Mouse (Mus musculus) cerebellum, adult 2 months (tissue): ENCODE data around the gene Nudt13. TPM values are rescaled to one million over a fixed set of nuclear protein-coding genes. Genes with fewer than 3 reads are reported as not detected.
A peak's percentile ranks its signal among the peaks of the same experiment; 100 is the strongest.

Experiments used
- DNase-seq, 2 experiments: peaks; one replicate each; pipeline ENCODE4 v3.0.0; 2021
- H3K27ac ChIP-seq: fragments of 200-500 bp; 2 replicates; pipeline ENCODE4 v1.5.1; 2012; ENCODE audit warnings: low read length, control low read depth, inconsistent platforms; ENCODE audit not compliant: insufficient read depth
- H3K27me3 ChIP-seq: fragments of 200-500 bp; 2 replicates; pipeline ENCODE4 v1.6.1; 2012; ENCODE audit warnings: inconsistent platforms, mild to moderate bottlenecking, low read length, moderate library complexity; ENCODE audit not compliant: control insufficient read depth, insufficient read depth
- H3K4me1 ChIP-seq: fragments of 200-500 bp; 2 replicates; pipeline ENCODE4 v1.6.1; 2011; ENCODE audit warnings: low read length; ENCODE audit not compliant: control insufficient read depth, insufficient read depth
- H3K4me3 ChIP-seq: fragments of 200-500 bp; replicated peaks from 2 replicates; pipeline ENCODE3; 2011; ENCODE audit warnings: mild to moderate bottlenecking, low read depth, low read length, control low read depth; ENCODE audit not compliant: insufficient read depth
- CTCF ChIP-seq: fragments of 200-500 bp; IDR thresholded peaks from 2 replicates; pipeline ENCODE4 v1.5.1; 2011; ENCODE audit warnings: low read depth, mild to moderate bottlenecking, control low read depth, low read length, moderate library complexity, borderline replicate concordance; ENCODE audit not compliant: insufficient read depth
- POLR2A ChIP-seq: fragments of 200-500 bp; IDR thresholded peaks from 2 replicates; pipeline ENCODE4 v1.6.1; 2011; ENCODE audit warnings: low read length, control low read depth, borderline replicate concordance; ENCODE audit not compliant: insufficient read depth
- WGBS: fragments of 180-500 bp; shearing (Covaris S2); methylation state at CpG from one replicate; pipeline ENCODE4 v1.1.7; 2018; 5-methylcytosine and 5-hydroxymethylcytosine counted together
- polyA plus RNA-seq: library from polyadenylated mRNA; depleted of rRNA; stranded (reverse); fragments of >200 nt; gene quantifications from 2 replicates; pipeline ENCODE4 v1.2.3, GENCODE M21; 2012; rRNA removed

Nudt13 gene
- polyA plus RNA-seq, result 27.1 and 27.6 TPM in 2 replicates

- 22% methylated on average over 14 of the region's 14 CpGs for WGBS
- H3K27me3 ChIP-seq, result no peaks in the 10 kb centered on the region
- no peaks in the 10 kb centered on the region for H3K4me1 ChIP-seq
- H3K27ac ChIP-seq, result no peak within 1 kb of the TSS
- DNase-seq, result peak; percentile 84 to 93
- peak within 1 kb of the TSS; percentile 72 for H3K4me3 ChIP-seq
- TF ChIP-seq POLR2A, result peak; percentile 49; the same call in 1 of the 2 replicates
- no peak for TF ChIP-seq CTCF
Measured at GRCm38 (mm10) chr14:20294117-20294892, at the start of gene Nudt13. Gene Nudt13 (plus strand): TSS chr14:20294697.

- Histone ChIP-seq H3K4me3 (no peak overlapping the region), H3K27me3 (no peaks in the 10 kb centered on the region), H3K4me1 (no peaks in the 10 kb centered on the region), H3K27ac (no peak overlapping the region)
- 43% methylated on average over 2 of the region's 2 CpGs for WGBS
- TF ChIP-seq CTCF, result no peak
- no peak for TF ChIP-seq POLR2A
- no peak for DNase-seq
Measured at GRCm38 (mm10) chr14:20245318-20245717, 49.2 kb upstream of the Nudt13 start.

- Histone ChIP-seq H3K4me1 (no peaks in the 10 kb centered on the region), H3K27me3 (no peaks in the 10 kb centered on the region), H3K27ac (no peak overlapping the region), H3K4me3 (no peak overlapping the region)
- no peak for DNase-seq
- TF ChIP-seq POLR2A (no peak), CTCF (no peak)
- WGBS, result 74% methylated on average over 5 of the region's 5 CpGs
Measured at GRCm38 (mm10) chr14:20245861-20246260, 48.6 kb upstream of the Nudt13 start.

- TF ChIP-seq POLR2A (no peak), CTCF (no peak)
Measured at GRCm38 (mm10) chr14:20246811-20247266, 47.7 kb upstream of the Nudt13 start.

GRCm38 (mm10) chr14:20248001-20248400 is 46.5 kb upstream of the Nudt13 start:
- Histone ChIP-seq H3K4me1 (no peaks in the 10 kb centered on the region; the same call in 1 of the 2 replicates), H3K27ac (no peak overlapping the region), H3K27me3 (no peaks in the 10 kb centered on the region), H3K4me3 (no peak overlapping the region)
- 97% methylated on average over 3 of the region's 3 CpGs for WGBS
- TF ChIP-seq POLR2A, result no peak
- TF ChIP-seq CTCF, result no peak
- DNase-seq, result no peak

More at GRCm38 (mm10) chr14:20246811-20247266, 47.7 kb upstream of the Nudt13 start:
- Histone ChIP-seq H3K4me1 (no peaks in the 10 kb centered on the region; the same call in 1 of the 2 replicates), H3K4me3 (no peak overlapping the region), H3K27me3 (no peaks in the 10 kb centered on the region), H3K27ac (no peak overlapping the region)
- WGBS, result 66% methylated on average over 11 of the region's 11 CpGs
- no peak for DNase-seq

GRCm38 (mm10) chr14:20250237-20251171 is 44.0 kb upstream of the Nudt13 start:
- Histone ChIP-seq H3K27me3 (no peaks in the 10 kb centered on the region), H3K27ac (no peak overlapping the region), H3K4me3 (no peak overlapping the region), H3K4me1 (no peaks in the 10 kb centered on the region; the same call in 1 of the 2 replicates)
- TF ChIP-seq CTCF (no peak), POLR2A (no peak)
- DNase-seq, result peak; percentile 33 to 34
- 16% methylated on average over 14 of the region's 14 CpGs for WGBS
